Mouse (Mus musculus) thymus, postnatal 4 days (tissue): ENCODE results near the gene Gm8180.
A peak's percentile ranks its signal among the peaks of the same experiment; 100 is the strongest.
"Not testable (repeated sequence)": the region's sequence is repeated elsewhere in the genome, so short reads cannot be mapped to it uniquely, and the experiment has no call there.

Source experiments
- DNase-seq: peaks from one replicate; pipeline ENCODE4 v3.0.0; 2021

Gene Gm8180

GRCm38 (mm10) chr14:43784645-43785044 is at the start of gene Gm8180:
TSS of gene Gm8180 (minus strand) at chr14:43784745.
- not testable (repeated sequence) for DNase-seq

GRCm38 (mm10) chr14:43830385-43830784 is 45.8 kb upstream of the Gm8180 start:
- not testable (repeated sequence) for DNase-seq

GRCm38 (mm10) chr14:43824176-43824575 is 39.6 kb upstream of the Gm8180 start:
- not testable (repeated sequence) for DNase-seq

- DNase-seq = not testable (repeated sequence)
Measured at GRCm38 (mm10) chr14:43821869-43822268, 37.3 kb upstream of the Gm8180 start.

GRCm38 (mm10) chr14:43812458-43812857 is 27.9 kb upstream of the Gm8180 start:
- DNase-seq = peak; percentile 52

GRCm38 (mm10) chr14:43808142-43808541 is 23.6 kb upstream of the Gm8180 start:
- not testable (repeated sequence) for DNase-seq

GRCm38 (mm10) chr14:43804435-43804834 is 19.9 kb upstream of the Gm8180 start:
- not testable (repeated sequence) for DNase-seq

- DNase-seq = not testable (repeated sequence)
Measured at GRCm38 (mm10) chr14:43796905-43797470, 12.4 kb upstream of the Gm8180 start.

GRCm38 (mm10) chr14:43796069-43796904 is 11.7 kb upstream of the Gm8180 start:
- no peak for DNase-seq

GRCm38 (mm10) chr14:43793811-43794210 is 9.3 kb upstream of the Gm8180 start:
- DNase-seq = not testable (repeated sequence)

GRCm38 (mm10) chr14:43747566-43747965 is 37.0 kb downstream of the Gm8180 start, which contains the start of gene Gm6526:
TSS of gene Gm6526 (plus strand) at chr14:43747866.
- not testable (repeated sequence) for DNase-seq
